Mouse (Mus musculus): ENCODE measurements around the gene Snrnp25.

- TF ChIP-seq CTCF (conservative IDR thresholded peaks at IDR 0.05 in 1 of 2, IDR thresholded peaks at IDR 0.05 in 1 of 2; ENCODE audit: low read depth in 2 of 2, low read length in 2 of 2), result no peak
- no peak for TF ChIP-seq TBP (conservative IDR thresholded peaks at IDR 0.05; ENCODE audit: low read depth, low read length)
- TF ChIP-seq USF1 (IDR thresholded peaks at IDR 0.05; ENCODE audit: low read depth, low read length), result no peak
- no peak for TF ChIP-seq UBTF (IDR thresholded peaks at IDR 0.05; ENCODE audit: low read depth, low read length)
- no peak for TF ChIP-seq ZC3H11A (IDR thresholded peaks at IDR 0.05; ENCODE audit: low read depth, low read length)
Observed at GRCm38 (mm10) chr11:32253121-32253520, 47.9 kb downstream of the Snrnp25 start.
